Mouse (Mus musculus) brain, embryonic 14.5 days (tissue): Measurements from ENCODE around the gene Cytl1.

ENCODE experiments used
- CTCF ChIP-seq: fragments of 200-500 bp; IDR thresholded peaks from 2 replicates; pipeline ENCODE4 v1.5.1; 2012; ENCODE audit warnings: inconsistent platforms, mild to moderate bottlenecking, moderate library complexity, borderline replicate concordance; ENCODE audit not compliant: insufficient read depth, insufficient read length; ENCODE audit errors: extremely low read depth
- POLR2A ChIP-seq: fragments of 200-500 bp; IDR thresholded peaks from 2 replicates; pipeline ENCODE4 v1.6.1; 2012; ENCODE audit warnings: mild to moderate bottlenecking, inconsistent platforms, borderline replicate concordance; ENCODE audit not compliant: poor library complexity, insufficient read depth, insufficient read length, severe bottlenecking; ENCODE audit errors: extremely low read depth

DNA sequence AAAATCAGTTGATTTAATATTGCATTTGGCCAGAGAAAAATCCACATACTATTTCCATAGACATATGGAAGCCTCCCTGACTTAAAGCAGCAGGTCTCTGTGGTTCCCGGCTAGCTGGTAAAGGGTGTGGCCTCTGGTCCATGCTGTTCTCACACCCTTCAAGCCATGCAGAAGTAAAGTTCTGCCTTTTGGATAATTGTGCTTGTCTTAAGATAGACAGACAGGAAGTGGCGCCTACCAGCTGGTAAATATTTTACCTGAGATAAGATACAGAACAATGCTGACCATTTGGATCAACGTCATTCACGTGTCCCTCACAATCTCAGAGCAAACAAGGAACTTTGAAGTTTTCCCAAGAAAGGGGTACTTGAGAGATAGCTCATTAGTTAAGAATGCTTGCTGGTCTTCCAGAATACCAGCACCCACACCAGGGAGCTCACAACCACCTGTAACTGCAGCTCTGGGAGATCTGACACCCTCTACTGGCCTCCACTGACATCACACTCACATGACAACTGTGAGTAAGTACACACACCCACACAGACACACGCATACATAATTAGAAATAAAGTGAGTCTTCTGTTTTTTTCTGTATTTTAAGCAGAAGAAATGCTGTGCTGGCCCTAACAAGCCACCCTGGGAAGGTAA is 25.9 kb upstream of the Cytl1 start:
- TF ChIP-seq CTCF = no peak
- no peak for TF ChIP-seq POLR2A
